Mouse (Mus musculus) lung, postnatal 36 days (tissue): ENCODE measurements at regions not wholly inside any gene's neighbourhood (a gene's known extent, or its start where the extent isn't known, plus 50 kb on each side); places are given as distances from the start of the nearest gene placed in this dataset.
A peak's percentile ranks its signal among the peaks of the same experiment; 100 is the strongest.

Experiments
- DNase-seq: peaks from one replicate; pipeline ENCODE4 v3.0.0; 2022; ENCODE audit warnings: mixed read lengths

- no peak for DNase-seq
Measured at GRCm38 (mm10) chr11:45670156-45670830, 181.6 kb upstream of the Clint1 start.

- DNase-seq = peak; percentile 78
Measured at GRCm38 (mm10) chr11:45678666-45679292, 173.1 kb upstream of the Clint1 start.

- DNase-seq = peak; percentile 18
Measured at GRCm38 (mm10) chr11:45679293-45679673, 172.6 kb upstream of the Clint1 start.

GRCm38 (mm10) chr11:45685571-45685970 is 166.3 kb upstream of the Clint1 start:
- no peak for DNase-seq

GRCm38 (mm10) chr11:45693206-45693605 is 158.6 kb upstream of the Clint1 start:
- DNase-seq = no peak

- DNase-seq = no peak
Measured at GRCm38 (mm10) chr11:45701506-45701905, 150.3 kb upstream of the Clint1 start.

GRCm38 (mm10) chr11:45702916-45703315 is 148.9 kb upstream of the Clint1 start:
- DNase-seq = no peak

GRCm38 (mm10) chr11:45704411-45704810 is 147.4 kb upstream of the Clint1 start:
- no peak for DNase-seq

- DNase-seq = no peak
Measured at GRCm38 (mm10) chr11:45718630-45719029, 133.2 kb upstream of the Clint1 start.

- DNase-seq = no peak
Measured at GRCm38 (mm10) chr11:45719821-45720220, 132.0 kb upstream of the Clint1 start.

GRCm38 (mm10) chr11:45736561-45736960 is 115.3 kb upstream of the Clint1 start:
- DNase-seq = no peak

- no peak for DNase-seq
Measured at GRCm38 (mm10) chr11:45738331-45738730, 113.5 kb upstream of the Clint1 start.

GRCm38 (mm10) chr11:45745941-45746340 is 105.9 kb upstream of the Clint1 start:
- DNase-seq = no peak

GRCm38 (mm10) chr11:45750249-45750648 is 101.6 kb upstream of the Clint1 start:
- DNase-seq = no peak

- DNase-seq = peak; percentile 50
Measured at GRCm38 (mm10) chr11:45752237-45752636, 99.6 kb upstream of the Clint1 start.

- DNase-seq = no peak
Measured at GRCm38 (mm10) chr11:45752791-45753190, 99.1 kb upstream of the Clint1 start.

GRCm38 (mm10) chr11:45767081-45767480 is 84.8 kb upstream of the Clint1 start:
- no peak for DNase-seq

GRCm38 (mm10) chr11:45782435-45782834 is 69.4 kb upstream of the Clint1 start:
- no peak for DNase-seq

- DNase-seq = no peak
Measured at GRCm38 (mm10) chr11:45785806-45786205, 66.0 kb upstream of the Clint1 start.

GRCm38 (mm10) chr11:45787408-45787807 is 64.4 kb upstream of the Clint1 start:
- no peak for DNase-seq

GRCm38 (mm10) chr11:45789886-45790285 is 62.0 kb upstream of the Clint1 start:
- DNase-seq = no peak

GRCm38 (mm10) chr11:45790504-45790903 is 61.3 kb upstream of the Clint1 start:
- DNase-seq = no peak

- DNase-seq = no peak
Measured at GRCm38 (mm10) chr11:45791696-45792095, 60.2 kb upstream of the Clint1 start.

GRCm38 (mm10) chr11:45794361-45794981 is 57.4 kb upstream of the Clint1 start:
- peak; percentile 13 for DNase-seq
